Mouse (Mus musculus): ENCODE measurements at regions not wholly inside any gene's neighbourhood (a gene's known extent, or its start where the extent isn't known, plus 50 kb on each side); places are given as distances from the start of the nearest gene placed in this dataset.
"Not testable (repeated sequence)": the region's sequence is repeated elsewhere in the genome, so short reads cannot be mapped to it uniquely, and the experiment has no call there.

DNA sequence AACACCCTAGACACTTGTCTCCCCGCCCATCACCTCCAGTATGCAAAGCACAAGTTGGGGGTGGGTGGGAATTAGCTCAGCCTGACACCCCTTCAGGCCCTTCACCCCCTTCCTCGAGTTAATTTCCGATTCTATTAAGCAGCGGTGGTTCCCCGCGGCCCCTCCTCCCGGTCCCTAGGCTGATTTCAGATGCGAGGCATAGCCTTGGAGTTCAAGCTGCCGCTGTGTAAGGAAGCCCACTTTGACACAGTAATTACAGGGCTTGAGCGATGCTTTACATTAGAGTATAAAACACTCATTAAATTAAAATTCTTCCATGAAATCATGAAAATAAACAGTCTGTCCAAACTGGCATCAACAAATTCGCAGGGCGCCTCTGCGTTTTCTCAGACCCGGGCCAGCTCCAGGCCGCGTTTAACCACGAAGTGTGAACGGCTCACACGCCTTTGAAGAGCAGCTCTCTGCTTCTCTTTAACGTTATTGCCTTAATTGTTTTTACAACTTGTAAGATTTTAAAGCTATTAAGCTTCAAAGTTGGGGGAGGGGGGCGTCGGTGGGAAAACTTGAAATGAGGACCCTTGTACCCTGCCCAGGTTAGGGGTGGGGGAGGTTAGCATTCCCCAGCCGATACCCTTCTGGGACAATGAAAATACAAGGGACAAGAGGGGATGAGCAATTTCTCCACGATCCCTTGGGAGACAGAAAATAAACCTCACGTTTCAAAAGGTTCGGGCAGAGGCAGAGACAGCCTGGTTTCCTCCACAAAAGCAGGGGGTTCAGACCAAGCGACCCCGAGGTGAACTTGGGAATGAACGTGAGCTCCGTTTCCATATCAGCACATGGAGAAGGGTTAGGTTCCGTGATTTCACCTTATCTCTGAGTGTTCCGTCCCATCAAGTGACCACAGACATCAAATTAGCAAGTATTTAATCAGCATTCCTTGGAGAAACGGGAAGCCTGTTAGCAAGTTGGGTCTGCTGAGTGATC lies 114.4 kb downstream of the Dicer1 start:
- DNase-seq = peak; percentile 69

- DNase-seq = no peak
Observed at GRCm38 (mm10) chr12:104636474-104636873, 115.3 kb downstream of the Dicer1 start.

GRCm38 (mm10) chr12:104634818-104635217 lies 116.9 kb downstream of the Dicer1 start:
- DNase-seq = peak; percentile 62

DNA sequence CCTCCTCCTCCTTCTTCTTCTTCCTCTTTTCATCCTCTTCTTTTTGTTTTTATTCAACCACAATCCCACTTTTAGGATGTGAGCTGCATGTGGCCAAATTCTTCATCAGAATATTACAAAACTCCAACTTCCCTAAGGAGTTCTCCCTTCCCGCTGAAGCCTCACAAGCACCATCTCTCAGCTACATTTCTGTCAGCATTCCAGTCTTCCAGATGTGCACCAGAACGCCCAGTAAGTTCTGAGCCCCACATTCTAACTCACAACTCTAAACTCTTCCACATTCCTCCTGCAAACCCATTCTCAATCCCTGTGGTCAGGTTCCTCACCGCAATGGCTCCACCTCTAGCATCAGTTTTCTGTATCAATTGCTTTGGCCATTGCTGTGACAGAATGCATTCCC lies 121.2 kb downstream of the Dicer1 start:
- DNase-seq = no peak

GRCm38 (mm10) chr12:104629449-104629848 lies 122.3 kb downstream of the Dicer1 start:
- DNase-seq = no peak

GRCm38 (mm10) chr12:104626054-104626453 lies 125.7 kb downstream of the Dicer1 start:
- no peak for DNase-seq

DNA sequence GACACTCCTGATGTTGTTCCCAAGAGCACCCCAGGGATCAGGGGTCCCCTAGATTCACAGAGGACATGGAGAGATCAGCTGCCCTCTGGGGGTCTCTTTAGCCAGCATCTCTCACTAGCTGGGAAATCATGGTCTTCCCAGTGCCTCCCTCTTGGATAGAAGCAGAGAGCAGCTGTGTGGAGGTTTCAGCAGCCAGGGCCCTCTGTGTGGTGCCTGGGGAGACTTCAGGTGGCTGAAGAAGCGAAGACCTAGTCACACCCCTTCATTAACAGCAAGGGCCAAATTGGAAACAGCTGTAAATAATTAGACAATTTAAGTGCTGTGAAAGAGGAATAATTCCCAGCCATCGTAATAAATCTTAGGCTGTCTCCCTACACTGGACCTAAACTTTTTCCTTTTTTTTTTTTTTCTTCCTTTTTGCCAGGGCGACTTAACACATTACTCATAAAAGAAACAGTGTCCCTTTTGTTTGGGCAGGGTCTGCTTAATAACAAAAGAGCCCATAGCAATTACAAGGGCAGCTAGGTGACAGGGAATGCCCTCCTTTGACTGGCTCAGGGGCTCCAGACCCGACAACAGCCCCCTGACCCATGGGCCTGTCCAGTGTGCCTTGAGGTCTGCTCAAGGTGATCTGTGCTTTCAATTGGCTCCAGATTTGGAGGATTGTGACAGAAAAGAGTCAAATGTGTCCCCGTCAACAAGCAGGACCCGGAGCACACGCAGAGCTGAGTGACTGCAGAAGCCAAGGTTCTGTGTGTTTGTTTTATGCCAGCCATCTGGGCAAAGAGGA lies 127.7 kb downstream of the Dicer1 start:
- peak; percentile 29 for DNase-seq

DNA sequence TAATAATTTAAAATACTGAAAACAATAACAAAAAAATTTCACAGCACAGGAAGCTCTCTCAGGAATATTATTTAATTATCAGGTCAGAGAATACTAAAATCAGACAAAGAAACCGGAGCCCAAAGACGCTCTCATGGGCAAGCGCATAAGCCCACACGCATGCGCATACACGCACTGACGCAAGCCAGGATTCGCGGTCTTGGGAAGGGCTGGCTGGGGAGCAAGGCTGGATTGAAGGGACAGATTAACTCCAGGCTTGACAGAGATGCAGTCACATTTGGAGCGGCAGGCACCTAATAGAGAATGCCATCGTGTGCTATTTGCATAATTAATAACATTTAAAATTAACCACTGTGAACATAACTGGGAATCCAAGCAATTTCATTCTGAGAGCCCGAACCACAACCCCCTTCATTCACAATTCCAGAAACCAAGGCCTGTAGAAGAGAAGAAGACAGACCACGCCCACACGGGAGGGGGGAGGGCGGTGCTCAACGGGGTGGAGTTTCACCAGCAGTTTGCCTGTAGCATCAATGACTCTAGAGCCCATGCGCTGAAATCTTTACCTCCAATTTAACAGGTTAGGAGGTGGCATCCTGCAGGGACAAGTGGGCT lies 134.5 kb downstream of the Dicer1 start:
- DNase-seq = peak; percentile 90

GRCm38 (mm10) chr12:104614240-104614639 lies 137.5 kb downstream of the Dicer1 start:
- no peak for DNase-seq

DNA sequence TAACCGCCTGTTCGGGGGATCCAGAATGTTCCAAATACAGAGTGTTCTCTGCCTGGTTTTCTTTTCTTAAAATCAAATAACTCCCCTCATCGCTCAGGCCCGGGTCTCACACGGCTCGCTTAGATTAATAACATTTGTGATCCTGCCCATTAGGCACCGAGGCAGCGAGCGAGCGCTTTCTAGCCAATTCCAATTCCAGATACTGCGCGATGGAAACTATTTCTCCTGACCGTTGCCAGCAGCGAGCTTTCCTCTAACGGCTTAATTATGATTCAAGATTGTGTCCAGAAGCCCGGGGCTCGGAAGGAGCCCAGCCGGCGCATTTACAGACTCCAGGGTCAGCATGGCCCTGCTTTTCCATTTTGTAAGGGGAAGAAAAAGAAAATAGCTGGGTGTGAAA lies 136.6 kb upstream of the Gsc start:
- peak; percentile 17 for DNase-seq

DNA sequence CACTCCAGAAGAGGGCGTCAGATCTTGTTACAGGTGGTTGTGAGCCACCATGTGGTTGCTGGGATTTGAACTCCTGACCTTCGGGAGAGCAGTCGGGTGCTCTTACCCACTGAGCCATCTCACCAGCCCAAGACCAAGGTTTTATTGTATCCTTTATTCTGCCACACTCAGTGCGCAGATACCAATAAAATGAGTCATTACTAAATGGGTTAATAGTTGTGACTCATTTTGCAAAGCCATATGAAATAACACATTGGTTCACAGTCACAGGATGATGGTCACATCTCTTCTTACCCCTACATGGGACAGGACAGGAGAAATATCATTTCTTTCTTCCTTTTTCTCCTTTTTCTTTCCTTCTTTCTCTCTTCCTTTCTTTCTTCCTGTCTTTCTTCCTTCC lies 135.8 kb upstream of the Gsc start:
- DNase-seq = not testable (repeated sequence)

GRCm38 (mm10) chr12:104607410-104607809 lies 134.3 kb upstream of the Gsc start:
- DNase-seq = no peak

DNA sequence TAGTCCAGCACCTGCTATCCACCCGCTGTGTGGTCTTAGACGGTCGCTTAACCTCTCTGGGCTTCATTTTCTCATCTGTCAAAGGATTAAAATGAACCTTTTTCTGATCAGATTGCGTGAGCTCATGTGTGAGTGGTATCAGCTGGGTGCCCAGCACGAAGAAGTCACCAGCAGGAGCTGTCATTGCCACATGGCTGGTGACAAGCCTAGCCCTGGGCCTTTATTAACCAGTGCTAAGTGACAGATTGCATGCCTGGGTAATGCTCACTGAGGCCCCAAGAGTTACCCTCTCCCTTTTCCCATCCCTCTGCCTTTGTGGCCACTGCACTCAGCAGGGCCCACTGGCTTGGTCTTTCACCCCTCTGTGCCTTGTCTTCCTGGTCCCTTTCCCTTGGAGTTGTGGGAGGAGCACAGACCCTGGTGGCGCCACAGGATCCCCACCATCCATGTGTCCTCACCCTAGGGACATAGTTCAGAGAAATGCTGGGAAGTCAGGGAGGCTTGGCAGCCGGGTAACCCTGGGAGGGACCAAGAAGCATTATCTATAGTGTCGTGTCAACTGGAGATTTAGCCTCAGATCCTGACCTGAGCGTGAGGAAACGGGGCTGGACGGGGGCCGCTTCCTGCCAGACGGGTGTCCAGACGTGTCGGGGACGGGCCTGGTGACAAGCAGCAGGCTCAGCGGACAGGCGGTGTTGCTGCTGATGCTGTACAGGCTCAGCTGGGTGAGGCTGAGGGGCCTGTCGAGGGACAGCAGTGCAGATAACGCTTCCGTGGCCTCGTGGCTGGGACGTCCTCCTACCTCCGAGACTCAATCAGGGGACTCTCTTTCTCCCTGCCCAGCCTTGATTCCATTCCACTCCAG lies 132.6 kb upstream of the Gsc start:
- DNase-seq = peak; percentile 47

DNA sequence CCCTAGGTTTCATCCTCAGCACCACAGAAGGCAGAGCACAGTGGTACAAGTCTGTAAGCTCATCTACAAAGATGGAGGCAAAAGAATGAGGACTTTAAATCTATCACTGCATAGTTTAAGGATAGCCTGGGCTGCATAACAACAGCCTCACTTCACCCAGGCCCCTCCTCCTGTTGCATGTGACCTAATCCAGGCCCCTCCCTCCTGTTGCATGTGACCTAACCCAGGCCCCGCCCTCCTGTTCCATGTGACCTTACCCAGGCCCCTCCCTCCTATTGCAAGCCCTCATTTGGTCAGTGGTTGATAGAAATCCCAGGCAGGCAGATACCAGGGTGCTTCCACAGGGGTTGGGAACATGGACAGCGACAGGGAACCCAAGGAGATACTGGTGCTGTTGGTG lies 124.9 kb upstream of the Gsc start:
- DNase-seq = no peak

DNA sequence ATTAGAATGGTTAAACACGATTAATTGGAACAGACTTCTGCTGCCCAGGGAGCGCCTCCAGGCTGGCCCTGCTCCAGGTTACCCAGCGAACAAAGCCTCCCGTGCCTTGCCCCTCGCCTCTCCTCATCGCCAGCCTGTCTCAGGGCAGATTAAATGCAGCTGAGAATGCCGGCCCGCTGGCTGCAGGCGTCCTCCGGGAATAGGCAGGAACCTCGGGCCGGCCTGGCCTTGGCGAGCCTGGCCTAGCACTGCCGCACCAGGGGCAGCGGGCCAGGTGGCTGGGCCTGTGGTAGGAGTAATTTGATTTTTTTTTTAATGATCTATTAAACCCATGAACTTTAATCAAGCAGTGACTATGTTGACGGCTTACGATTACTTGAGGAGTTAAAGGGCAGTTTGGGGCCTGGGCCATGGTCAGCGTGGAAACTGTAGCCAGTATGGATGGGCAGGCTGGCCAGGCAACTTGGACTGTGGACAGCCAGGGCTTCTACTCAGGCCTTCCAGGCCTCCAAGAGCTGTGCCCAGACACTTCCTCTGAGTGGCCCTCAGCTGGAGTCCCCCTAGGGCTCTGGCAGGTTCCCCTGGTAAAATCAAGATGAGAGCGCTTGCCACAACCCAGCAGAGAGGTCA lies 120.5 kb upstream of the Gsc start:
- peak; percentile 81 for DNase-seq

- peak; percentile 24 for DNase-seq
Observed at GRCm38 (mm10) chr12:104592791-104593525, 119.8 kb upstream of the Gsc start.

DNA sequence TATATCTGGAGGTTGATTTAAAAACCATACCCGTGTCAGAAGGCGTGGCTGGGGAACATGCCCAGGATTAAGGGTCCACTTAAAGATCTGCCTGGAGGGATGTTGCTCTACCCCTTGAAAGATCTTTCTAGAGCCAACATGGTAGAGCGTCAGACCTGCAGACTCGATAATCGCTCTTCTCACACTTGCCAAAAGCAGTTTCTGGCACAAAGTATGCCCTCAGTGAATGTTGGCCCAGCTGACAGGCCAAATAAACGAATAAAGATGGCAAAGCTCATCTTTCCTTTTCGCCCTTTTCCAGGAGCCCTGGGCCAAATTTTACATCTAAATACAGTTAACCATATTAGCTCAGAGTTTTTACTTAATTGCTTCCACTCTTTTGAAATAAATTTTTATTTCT lies 118.4 kb upstream of the Gsc start:
- no peak for DNase-seq

DNA sequence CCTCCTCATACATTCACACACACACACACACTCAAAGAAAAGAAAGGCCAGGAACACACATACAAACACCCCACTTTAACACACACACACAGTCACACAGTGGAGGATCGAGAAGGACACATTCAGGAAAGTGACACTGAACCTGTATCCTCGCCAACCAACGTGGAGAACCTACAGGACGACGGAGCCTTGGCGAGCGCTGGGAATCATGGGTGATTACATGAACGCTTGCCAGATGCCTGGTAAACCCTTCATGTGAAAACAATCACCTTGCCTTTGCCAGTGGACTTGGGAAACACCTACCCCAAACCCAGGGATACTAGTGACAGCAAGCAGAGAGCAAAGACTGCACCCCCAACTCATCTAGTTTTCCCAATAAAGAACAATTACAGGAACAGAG lies 117.2 kb upstream of the Gsc start:
- no peak for DNase-seq

DNA sequence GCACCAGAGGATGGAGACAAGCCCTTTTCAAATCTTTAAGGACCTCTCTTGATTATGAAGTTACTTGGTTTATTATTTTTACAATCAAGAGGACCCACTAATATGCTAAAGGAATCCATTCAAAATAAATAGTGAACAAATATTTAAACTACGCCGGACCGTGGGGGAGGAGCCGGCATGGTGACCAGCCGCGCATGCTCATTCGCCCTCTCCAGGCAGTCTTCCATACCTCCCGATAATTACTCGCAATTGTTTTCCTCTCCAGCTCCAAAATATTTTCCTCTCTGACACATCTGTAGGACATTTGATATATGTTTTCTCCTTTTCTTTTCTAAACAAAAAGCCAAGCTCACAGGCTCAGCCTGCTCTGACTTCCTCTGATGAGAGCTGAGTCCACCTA lies 111.3 kb upstream of the Gsc start:
- no peak for DNase-seq

- DNase-seq = no peak
Observed at GRCm38 (mm10) chr12:104580796-104581195, 107.7 kb upstream of the Gsc start.

DNA sequence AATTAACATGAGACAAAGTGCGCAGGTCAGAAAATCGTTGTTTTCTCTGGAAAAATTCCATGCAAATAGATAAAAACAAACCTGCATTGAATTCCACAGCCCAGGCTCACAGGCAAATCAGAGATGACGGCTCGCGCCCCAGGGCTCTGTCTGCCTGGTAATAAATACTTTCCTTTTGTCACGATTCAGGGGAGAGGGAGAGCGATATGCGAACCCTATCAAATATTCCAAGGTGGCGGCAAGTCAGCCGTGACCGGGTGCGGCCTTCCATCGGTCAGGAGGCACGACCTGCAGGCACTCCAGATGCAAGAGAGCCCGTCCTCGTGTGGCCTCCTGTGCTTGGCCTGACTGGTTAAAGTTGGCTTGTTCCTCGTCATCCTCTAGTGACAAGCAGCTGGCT lies 94.5 kb upstream of the Gsc start:
- DNase-seq = no peak
